Mouse (Mus musculus): ENCODE measurements around the gene St7.

- TF ChIP-seq EP300 (IDR thresholded peaks at IDR 0.05; ENCODE audit: low read depth), result no peak
- peak; percentile 53 for TF ChIP-seq CTCF (IDR thresholded peaks at IDR 0.05; ENCODE audit: low read depth)
Observed at GRCm38 (mm10) chr6:17814074-17814649, 121.4 kb downstream of the St7 start.

Measured in heart, postnatal 0 days (tissue).